Mouse (Mus musculus) CD8-positive naive resting alpha-beta T cell, adult 2 months (primary cell): Measurements from ENCODE around the gene Zbtb48.
A peak's percentile ranks its signal among the peaks of the same experiment; 100 is the strongest.

ENCODE experiments used
- DNase-seq, 2 experiments: peaks; one replicate each; pipeline ENCODE4 v3.0.0; 2022; ENCODE audit warnings: low read depth in 2 of 2, low spot score in 2 of 2

The Zbtb48 gene

DNA sequence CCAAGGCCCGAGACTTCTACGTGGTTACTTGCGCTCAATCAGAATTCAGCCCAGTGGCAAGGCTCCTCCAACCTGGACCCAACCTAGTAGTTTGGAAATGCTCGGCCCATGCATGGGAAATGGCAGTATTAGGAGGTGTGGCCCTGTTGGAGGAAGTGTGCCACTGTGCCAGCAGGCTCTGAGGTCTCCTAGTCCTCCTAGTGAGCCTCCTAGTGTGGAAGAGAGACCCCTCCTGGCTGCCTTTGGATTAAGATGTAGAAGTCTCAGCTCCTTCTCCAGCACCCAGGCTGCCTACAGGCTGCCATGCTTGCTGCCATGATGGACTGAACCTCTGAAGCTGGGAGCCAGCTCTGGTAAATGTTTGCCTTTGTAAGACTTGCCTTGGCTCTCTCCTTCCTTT, 2.5 kb upstream of the Zbtb48 start:
- DNase-seq: no peak

DNA sequence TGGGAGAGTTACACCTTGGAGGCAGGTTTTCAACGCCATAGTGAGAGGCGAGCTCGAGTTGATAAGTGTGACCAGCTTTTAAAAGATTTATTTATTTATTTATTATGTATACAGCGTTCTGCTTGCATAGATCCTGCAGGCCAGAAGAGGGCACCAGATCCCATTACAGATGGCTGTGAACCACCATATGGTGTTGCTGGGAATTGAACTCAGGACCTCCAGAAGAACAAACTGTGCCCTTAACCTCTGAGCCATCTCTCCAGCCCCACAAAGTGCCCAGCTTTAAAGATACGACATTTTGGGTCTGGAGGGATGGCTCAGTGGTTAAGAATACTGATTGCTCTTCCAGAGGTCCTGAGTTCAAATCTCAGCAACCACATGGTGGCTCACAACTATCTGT, 1.6 kb upstream of the Zbtb48 start:
- DNase-seq: no peak

- no peak for DNase-seq
Measured at GRCm38 (mm10) chr4:152028456-152028855, 985 bp upstream of the Zbtb48 start.

GRCm38 (mm10) chr4:152026751-152027508, 541 bp downstream of the Zbtb48 start:
- no peak for DNase-seq

DNA sequence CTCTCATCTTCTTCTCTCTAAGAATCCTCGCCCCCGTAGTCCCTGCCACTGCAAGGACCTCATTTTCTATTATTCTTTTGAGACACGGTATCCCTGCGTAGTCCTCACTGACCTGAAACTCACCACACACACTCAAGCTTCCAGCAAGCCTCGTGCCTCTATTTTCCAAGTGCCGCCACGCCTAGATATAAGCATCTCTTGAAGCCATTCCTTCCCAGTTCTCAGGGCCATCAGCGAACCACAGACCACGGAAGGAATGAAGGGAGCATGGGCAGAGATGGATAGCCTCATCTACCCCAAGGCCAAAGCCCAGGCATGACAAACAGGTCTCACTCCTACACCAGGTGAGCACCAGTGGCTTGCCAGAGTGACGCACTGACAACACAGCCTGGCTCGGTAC, 2.9 kb downstream of the Zbtb48 start:
- no peak for DNase-seq

DNA sequence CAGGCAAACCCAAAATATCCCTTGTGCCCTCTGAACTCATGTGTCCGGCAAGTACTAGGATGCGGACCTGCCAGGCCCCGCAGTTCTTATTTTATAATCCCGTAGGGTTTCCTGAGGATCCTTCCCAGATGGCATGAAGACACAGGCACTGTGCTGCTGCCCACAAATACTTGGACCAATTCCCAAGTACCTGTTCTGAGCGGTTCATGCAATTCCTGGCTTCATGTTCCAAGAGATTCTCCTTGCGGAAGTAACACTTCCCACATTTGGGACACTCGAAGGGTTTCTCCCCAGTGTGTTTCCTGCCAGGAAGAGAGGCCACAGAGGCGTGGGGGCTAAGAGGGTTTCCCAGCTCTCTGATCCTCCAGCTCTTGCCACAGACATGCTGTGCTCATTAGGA, 5.0 kb downstream of the Zbtb48 start:
- no peak for DNase-seq

DNA sequence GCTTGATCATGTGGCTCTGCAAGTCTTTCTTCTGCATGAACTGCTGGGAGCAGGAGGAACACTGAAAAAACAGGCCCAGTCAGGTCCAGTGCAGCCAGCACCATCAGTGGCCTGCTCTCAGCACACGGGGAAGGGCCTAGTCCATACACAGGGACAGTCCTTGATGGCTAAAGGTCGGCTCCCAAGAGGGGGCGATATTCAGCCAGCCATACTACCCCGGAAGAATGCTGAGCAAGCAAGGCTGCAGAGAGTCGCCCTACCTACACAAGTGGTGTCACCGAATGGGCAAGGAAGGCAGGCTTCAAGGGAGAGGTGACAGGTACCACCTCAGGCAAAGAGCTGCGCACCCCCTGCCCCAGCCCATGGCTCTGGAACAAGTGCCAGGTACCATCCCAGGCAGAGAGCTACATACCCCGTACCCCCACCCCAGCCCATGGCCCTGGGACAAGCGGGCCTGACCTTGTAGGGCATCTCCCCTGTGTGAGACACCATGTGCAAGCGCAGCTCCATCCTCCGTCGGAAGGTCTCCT, 5.8 kb downstream of the Zbtb48 start:
- no peak for DNase-seq

- DNase-seq: no peak
Measured at GRCm38 (mm10) chr4:152020024-152020423, 7.4 kb downstream of the Zbtb48 start.

DNA sequence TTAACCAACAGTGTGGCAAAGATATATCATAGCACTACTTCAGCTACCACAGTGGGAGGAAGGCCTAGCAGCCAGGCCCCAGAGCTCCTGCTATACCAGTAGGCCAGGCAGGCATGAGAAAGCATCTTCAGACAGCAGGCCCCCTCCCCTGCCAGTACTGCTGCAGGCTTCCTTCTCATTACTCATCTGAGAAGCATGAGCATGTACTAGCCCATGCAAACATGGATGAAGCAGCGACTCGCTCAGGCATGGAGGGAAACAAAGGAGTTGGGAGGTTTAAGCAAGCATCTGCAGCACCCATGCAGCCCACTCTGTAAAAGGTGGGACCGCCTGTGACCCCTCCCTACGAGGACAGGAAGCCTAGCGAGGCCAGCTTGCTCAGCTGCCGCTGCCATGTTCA, 8.4 kb downstream of the Zbtb48 start:
- no peak for DNase-seq

DNA sequence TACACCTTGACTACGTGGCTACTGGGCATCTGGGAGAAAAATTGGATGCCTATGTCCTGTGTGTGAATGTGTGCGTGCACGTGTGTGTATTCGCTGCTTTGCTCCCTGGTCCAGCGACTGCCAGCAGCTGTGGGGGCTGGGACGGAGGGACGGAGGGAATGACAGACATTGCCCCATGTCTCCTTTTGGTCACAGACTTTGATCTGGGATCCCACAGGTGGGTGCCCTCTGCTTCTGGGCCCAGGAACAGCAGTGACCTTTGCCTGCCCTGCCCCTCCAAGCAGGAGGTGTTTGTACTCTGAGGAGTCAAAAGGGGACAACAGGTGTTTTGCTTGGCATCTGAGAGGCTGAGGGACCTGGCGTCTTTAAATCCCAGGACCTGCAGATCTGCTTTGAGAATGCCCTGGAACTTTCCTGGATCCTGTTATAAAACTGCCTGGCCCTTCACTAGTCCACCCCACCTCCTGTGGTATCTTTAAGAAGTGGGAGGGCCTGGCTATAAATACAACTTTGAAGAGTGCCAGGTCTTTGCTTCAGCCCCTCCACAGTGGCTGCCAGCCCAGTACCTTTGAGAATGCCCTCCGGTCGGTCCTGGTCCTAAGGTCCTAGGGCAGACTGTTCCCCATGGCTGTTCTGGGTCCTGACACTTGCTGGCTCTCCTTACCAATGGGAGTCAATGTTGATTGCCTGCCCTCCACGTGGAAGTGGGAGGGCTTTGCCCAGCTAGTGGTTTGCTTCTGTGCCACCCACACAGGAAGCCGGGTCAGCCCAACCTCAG, 14.2 kb downstream of the Zbtb48 start:
- DNase-seq: no peak

- DNase-seq: no peak
Measured at GRCm38 (mm10) chr4:152012109-152012508, 15.4 kb downstream of the Zbtb48 start.

- DNase-seq: no peak
Measured at GRCm38 (mm10) chr4:152011171-152011760, 16.2 kb downstream of the Zbtb48 start.

DNA sequence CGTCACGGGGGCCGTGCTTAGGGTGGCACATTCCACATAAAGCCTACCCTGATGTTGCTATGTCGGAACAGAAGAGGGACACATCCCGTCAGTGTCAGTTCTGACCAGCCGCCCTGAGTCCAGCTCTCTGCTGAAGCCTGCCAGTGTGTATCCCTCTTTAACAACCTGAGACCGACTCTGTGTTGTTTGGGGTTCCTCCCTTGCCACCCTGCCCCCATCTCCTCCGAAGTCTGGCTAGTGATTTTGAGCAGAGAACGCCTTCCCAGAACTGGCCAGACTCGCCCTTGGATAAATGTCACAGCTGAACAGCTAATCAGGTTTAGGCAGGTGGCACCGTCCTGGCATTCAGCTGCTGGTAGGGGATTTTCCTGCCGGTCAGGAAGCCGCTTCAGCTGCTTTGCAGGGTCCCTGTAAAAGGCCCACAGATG, 16.8 kb downstream of the Zbtb48 start:
- no peak for DNase-seq

DNA sequence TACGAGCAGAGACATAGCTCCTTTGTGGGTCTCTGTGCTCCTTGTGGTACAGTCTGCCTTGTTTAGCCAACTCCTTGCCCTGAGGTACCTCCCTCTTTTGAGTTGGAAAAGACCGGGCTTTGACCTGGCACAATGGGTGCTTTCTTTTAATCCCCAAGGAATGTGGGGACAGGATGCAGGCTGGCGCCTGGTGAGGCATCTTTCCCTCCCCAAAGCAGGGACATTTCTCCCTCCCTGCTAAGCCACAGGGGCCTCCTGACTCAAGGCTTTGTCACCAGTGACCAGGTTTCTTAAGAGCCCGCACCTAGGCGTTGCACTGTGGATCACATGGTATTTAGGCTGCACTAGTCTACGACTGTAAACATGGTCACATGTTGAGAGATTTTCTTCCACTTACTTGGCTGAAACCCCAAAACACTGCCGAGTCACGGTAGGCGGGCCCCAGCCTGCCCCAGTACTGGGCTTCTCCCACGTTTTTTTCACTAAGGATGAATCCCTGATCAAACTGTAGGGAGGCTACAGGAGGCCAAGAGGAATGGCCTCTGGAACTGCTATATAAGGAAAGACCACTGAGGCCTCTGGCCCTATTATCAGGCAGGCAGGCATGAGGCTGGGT, 17.3 kb downstream of the Zbtb48 start:
- no peak for DNase-seq

GRCm38 (mm10) chr4:152009076-152010051, 18.1 kb downstream of the Zbtb48 start:
- peak; percentile 44 to 49 for DNase-seq

- DNase-seq: peak; percentile 86 to 92
Measured at GRCm38 (mm10) chr4:152008622-152009075, 18.8 kb downstream of the Zbtb48 start, which contains the start of gene Klhl21. Gene Klhl21, plus strand, starts transcription at chr4:152008803.

DNA sequence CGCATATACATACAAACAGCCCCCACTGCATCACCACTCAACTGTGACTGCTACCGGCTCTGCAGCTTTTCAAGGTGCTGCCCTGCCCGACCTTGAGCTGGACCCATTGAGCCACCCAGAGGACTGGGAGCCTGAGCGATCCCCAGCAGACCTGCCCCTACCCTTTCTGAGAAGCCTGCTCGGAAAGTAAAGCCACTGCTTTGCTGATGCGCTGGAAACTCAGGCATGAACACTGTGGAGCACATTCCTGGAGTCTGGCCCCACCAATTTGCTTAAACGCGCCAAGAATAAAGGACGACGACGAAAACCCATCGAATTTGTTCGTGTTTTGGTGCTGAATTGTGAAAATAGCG, 19.3 kb downstream of the Zbtb48 start:
- DNase-seq: no peak

DNA sequence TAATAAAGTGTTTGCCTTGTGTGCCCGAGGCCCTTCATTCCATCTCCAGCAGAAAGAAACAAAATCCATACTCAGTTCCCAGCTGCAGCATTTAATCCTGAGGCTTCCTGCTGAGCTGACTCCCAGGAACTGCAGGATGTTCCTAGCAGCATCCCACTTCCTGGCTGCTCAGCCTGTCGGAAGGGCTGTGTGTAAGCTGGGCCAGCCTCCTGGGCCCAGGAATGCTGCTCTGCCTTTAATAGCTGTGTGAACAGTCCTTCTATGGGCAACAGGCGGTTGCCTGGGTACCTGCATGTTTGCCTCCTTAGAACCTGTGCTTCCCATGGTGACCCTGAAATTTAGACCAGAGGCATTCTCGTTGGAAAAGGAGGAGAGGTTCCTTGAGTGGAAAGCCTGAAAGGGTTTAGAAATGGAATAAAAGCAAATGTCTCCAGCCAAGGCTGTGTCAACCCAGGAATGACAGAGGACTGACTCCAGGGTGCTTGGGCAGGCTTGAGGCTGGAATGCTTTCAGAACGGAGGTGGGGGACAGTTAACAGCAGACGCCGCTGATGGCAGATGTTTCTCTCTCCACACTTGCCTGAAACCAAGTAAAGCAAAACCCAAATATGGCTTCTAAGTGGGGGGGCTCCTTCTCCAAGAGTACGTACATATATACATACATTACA, 19.9 kb downstream of the Zbtb48 start:
- no peak for DNase-seq

DNA sequence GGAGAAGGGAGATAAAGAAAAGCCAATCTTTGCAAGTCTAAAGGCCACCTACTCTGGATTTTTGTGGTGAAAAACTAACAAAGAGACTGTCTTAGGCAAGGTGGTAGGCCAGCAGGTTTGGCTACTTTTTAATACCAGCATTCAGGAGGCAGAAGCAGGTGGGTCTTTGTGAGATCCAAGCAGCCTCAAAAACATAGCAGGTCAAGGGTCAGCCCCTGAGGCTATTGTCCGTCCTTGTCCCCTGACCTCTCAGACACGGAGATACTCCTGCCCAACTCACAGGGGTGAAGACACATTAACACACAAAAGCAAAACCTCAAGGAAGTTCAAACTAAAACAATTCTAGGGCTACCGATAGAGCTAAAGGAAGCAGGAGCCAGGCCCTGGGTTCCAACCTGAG, 20.7 kb downstream of the Zbtb48 start:
- no peak for DNase-seq

- DNase-seq: no peak
Measured at GRCm38 (mm10) chr4:152006137-152006536, 21.3 kb downstream of the Zbtb48 start.
